Mouse (Mus musculus): Measurements from ENCODE around the gene Gm9857. TPM values are rescaled to one million over a fixed set of nuclear protein-coding genes. Genes with fewer than 3 reads are reported as not detected.

Gm9857 gene
- polyA plus RNA-seq, 1 experiment = 0.88 TPM

DNA sequence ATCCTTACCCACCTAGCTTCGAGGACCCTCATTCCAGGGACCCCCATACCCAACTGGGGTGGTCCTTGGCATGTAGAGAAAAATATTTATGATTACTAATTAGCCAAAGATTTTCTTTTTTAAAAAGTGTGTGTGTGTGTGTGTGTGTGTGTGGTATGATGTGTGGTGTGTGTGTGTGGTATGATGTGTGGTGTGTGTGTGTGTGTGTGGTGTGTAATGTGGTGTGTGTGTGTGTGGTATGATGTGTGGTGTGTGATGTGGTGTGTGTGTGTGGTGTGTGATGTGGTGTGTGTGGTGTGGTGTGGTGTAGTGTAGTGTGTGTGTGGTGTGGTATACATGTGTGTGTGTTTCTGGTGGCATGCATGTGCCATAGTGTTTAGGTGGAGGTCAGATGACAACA, 48.2 kb downstream of the Gm9857 start:
- H3K27me3 ChIP-seq (ENCODE audit: control insufficient read depth, insufficient read depth, low read length) = no peaks in the 10 kb centered on the region

More for the DNA sequence above, 48.2 kb downstream of the Gm9857 start:
- Histone ChIP-seq H3K27ac (ENCODE audit: insufficient read depth, low read length) (no peak overlapping the region), H3K4me1 (ENCODE audit: control insufficient read depth, insufficient read depth, low read length) (no peaks in the 10 kb centered on the region), H3K4me3 (replicated peaks; ENCODE audit: insufficient read depth, low read depth, low read length) (no peak overlapping the region)
- TF ChIP-seq CTCF (IDR thresholded peaks at IDR 0.05; ENCODE audit: borderline replicate concordance, insufficient read depth, low read depth, low read length) = no peak
- no peak for TF ChIP-seq POLR2A (IDR thresholded peaks at IDR 0.05; ENCODE audit: borderline replicate concordance, insufficient read depth, low read length)
- no peak for DNase-seq
- 65% methylated on average over 1 of the region's 1 CpGs for WGBS

Other genes with a start within 250 kb of the Gm9857 start
- gene Gpsm2, start 218.1 kb downstream of the Gm9857 start, polyA plus RNA-seq (2012; rRNA removed) = 7.8 and 9.3 TPM in 2 replicates
- not detected in 2 replicates for gene Aknad1, start 200.8 kb downstream of the Gm9857 start, polyA plus RNA-seq (2012; rRNA removed)
- gene Stxbp3, start 99.9 kb downstream of the Gm9857 start, polyA plus RNA-seq (2012; rRNA removed) = 32.2 and 32.5 TPM in 2 replicates
- gene Fndc7, start 50.4 kb downstream of the Gm9857 start, polyA plus RNA-seq (2012; rRNA removed) = 0.08 and 0.11 TPM in 2 replicates
- 119 and 121 TPM in 2 replicates for gene Prpf38b, start 28.7 kb downstream of the Gm9857 start, polyA plus RNA-seq (2012; rRNA removed)
- gene Henmt1, start 572 bp downstream of the Gm9857 start, polyA plus RNA-seq (2012; rRNA removed) = 1.0 and 1.3 TPM in 2 replicates
- gene Fam102b, start 87.2 kb upstream of the Gm9857 start, polyA plus RNA-seq (2012; rRNA removed) = 13.8 and 14.3 TPM in 2 replicates
- not detected in 2 replicates for gene Slc25a54, start 140.0 kb upstream of the Gm9857 start, polyA plus RNA-seq (2012; rRNA removed)
- 1.0 TPM in 2 replicates for gene Slc25a24, start 182.7 kb upstream of the Gm9857 start, polyA plus RNA-seq (2012; rRNA removed)

Data from cerebellum, adult 2 months (tissue).